Mouse (Mus musculus) stomach, embryonic 16.5 days (tissue): ENCODE results near the gene Hps5. TPM values are rescaled to one million over a fixed set of nuclear protein-coding genes. Genes with fewer than 3 reads are reported as not detected.

Source experiments
- ATAC-seq: fragments of 200-750 bp; cut with Nextera tagmentation; 2 replicates; pipeline ENCODE4 v1.8.0; 2017; ENCODE audit warnings: moderate number of reproducible peaks, moderate TSS enrichment; ENCODE audit not compliant: insufficient read depth, low FRiP score
- H3K27ac ChIP-seq: fragments of 300-500 bp; sonication (generic); 2 replicates; pipeline ENCODE4 v1.5.1; 2014; ENCODE audit warnings: low read length
- H3K27me3 ChIP-seq: fragments of 300-500 bp; sonication (generic); 2 replicates; pipeline ENCODE4 v1.6.1; 2014; ENCODE audit warnings: low read length, control low read depth, mixed read lengths; ENCODE audit not compliant: control insufficient read depth, insufficient read depth
- H3K36me3 ChIP-seq: fragments of 300-500 bp; sonication (generic); 2 replicates; pipeline ENCODE4 v1.6.1; 2014; ENCODE audit warnings: low read length; ENCODE audit not compliant: control insufficient read depth, insufficient read depth
- H3K4me1 ChIP-seq: fragments of 300-500 bp; sonication (generic); 2 replicates; pipeline ENCODE4 v1.6.1; 2014; ENCODE audit warnings: low read length, control low read depth, mixed read lengths; ENCODE audit not compliant: control insufficient read depth, insufficient read depth
- H3K4me2 ChIP-seq: fragments of 300-500 bp; sonication (generic); 2 replicates; pipeline ENCODE4 v1.6.1; 2014; ENCODE audit warnings: low read depth, low read length, mixed read lengths
- H3K4me3 ChIP-seq: fragments of 300-500 bp; sonication (generic); replicated peaks from 2 replicates; pipeline ENCODE4 v1.5.1; 2014; ENCODE audit warnings: mild to moderate bottlenecking, low read length
- H3K9ac ChIP-seq: fragments of 300-500 bp; sonication (generic); 2 replicates; pipeline ENCODE4 v1.6.1; 2014; ENCODE audit warnings: low read length
- H3K9me3 ChIP-seq: fragments of 300-500 bp; sonication (generic); replicated peaks from 2 replicates; pipeline ENCODE4 v1.6.1; 2016; ENCODE audit warnings: low read length, control low read depth; ENCODE audit not compliant: control insufficient read depth
- WGBS: fragments of 180-500 bp; shearing (Covaris S2); extraction: QIAGEN DNeasy Blood & Tissue Kit; methylation state at CpG from one replicate; pipeline ENCODE4 v1.1.7; 2014; 5-methylcytosine and 5-hydroxymethylcytosine counted together
- polyA plus RNA-seq: library from polyadenylated mRNA; unstranded; fragments of >200 nt; fragmentation: Nextera tagmentation; extraction: Ambion mirVana; gene quantifications from 2 replicates; pipeline ENCODE4 v1.2.1, GENCODE M21; 2015

The Hps5 gene
- polyA plus RNA-seq, 1 experiment from 2014 or later: 23.4 TPM

- Histone ChIP-seq H3K4me2 (no peak overlapping the region), H3K27ac (no peak overlapping the region), H3K4me3 (no peak overlapping the region), H3K9ac (no peak overlapping the region), H3K27me3 (no peaks in the 10 kb centered on the region), H3K36me3 (no peaks in the 10 kb centered on the region), H3K9me3 (no peaks in the 10 kb centered on the region), H3K4me1 (no peaks in the 10 kb centered on the region)
- ATAC-seq: no peak
- 85% methylated on average over 1 of the region's 1 CpGs for WGBS
Measured at GRCm38 (mm10) chr7:46727584-46727983, 68.3 kb downstream of the Hps5 start.

DNA sequence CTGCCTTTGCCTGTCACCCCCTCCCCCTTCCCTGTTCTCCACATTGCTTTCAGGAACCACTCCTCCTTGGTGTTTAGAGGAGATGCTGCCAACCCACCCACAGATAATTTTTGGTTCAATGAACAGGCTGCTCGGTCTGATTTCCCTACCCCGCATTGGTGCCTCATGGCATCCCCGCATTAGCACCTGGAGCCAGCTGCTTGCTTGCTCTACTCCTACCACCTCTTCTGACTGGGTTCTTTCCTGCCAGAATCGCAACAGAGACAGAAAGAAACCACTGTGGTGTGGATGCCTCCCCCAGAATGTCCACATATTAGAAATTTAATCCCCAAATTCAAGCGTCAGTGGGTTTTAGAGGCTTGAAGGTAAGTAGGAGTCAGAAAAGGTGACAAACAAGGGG is 71.5 kb downstream of the Hps5 start:
- no peaks in the 10 kb centered on the region for H3K36me3 ChIP-seq
- H3K9ac ChIP-seq: no peak overlapping the region
- no peaks in the 10 kb centered on the region for H3K9me3 ChIP-seq
- no peak overlapping the region for H3K4me3 ChIP-seq
- H3K27me3 ChIP-seq: no peaks in the 10 kb centered on the region
- H3K27ac ChIP-seq: no peak overlapping the region
- no peak overlapping the region for H3K4me2 ChIP-seq
- H3K4me1 ChIP-seq: no peaks in the 10 kb centered on the region
- ATAC-seq: no peak
- WGBS: 71% methylated on average over 5 of the region's 5 CpGs

DNA sequence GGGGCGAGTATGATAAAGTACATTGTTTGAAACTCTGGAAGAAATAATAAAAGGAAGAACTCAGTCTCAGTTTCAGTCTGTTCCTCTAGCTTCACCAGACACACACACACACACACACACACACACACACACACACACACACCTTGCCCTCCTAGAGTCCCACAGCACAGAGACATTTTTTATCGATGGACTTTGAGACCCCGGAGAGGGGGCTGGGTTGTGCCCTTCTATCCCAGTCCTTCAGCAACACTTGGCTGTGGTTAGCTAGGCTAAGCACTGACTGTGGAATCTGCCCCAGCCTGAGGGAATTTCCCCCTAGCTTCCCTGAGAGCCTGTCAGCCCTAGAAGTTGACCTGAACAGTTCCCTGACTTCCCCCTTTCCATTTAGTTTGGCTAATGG is 72.0 kb downstream of the Hps5 start:
- H3K27me3 ChIP-seq: no peaks in the 10 kb centered on the region
- ATAC-seq: no peak
- no peaks in the 10 kb centered on the region for H3K9me3 ChIP-seq
- H3K27ac ChIP-seq: no peak overlapping the region
- no peak overlapping the region for H3K4me2 ChIP-seq
- 62% methylated on average over 3 of the region's 3 CpGs for WGBS
- no peak overlapping the region for H3K4me3 ChIP-seq
- H3K9ac ChIP-seq: no peak overlapping the region
- no peaks in the 10 kb centered on the region for H3K4me1 ChIP-seq
- no peaks in the 10 kb centered on the region for H3K36me3 ChIP-seq

DNA sequence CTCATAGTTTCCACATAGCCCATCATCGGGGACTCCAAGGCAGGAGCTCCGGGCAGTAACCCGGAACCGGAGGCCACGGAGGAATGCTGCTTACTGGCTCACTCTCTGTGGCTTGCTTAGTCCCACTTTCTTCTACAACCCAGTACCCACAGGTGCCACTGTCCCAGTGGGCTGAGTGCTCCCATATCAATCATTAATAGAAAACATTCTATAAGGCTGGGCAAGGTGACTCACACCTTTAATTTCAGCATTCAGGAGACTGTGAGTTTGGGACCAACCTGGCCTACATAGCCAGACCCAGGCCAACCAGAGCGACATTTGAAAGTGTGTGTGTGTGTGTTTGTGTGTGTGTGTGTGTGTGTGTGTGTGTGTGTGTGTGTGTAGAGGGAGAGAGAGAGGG is 72.5 kb downstream of the Hps5 start:
- no peak for ATAC-seq
- Histone ChIP-seq H3K4me1 (no peaks in the 10 kb centered on the region), H3K4me2 (no peak overlapping the region), H3K4me3 (no peak overlapping the region), H3K27ac (no peak overlapping the region), H3K36me3 (no peaks in the 10 kb centered on the region), H3K9me3 (no peaks in the 10 kb centered on the region), H3K9ac (no peak overlapping the region), H3K27me3 (no peaks in the 10 kb centered on the region)
- WGBS: 87% methylated on average over 6 of the region's 6 CpGs

- Histone ChIP-seq H3K9me3 (no peaks in the 10 kb centered on the region), H3K27ac (no peak overlapping the region)
- WGBS: 71% methylated on average over 9 of the region's 9 CpGs
Measured at GRCm38 (mm10) chr7:46720460-46720859, 75.4 kb downstream of the Hps5 start.

GRCm38 (mm10) chr7:46719526-46719925 is 76.3 kb downstream of the Hps5 start:
- H3K4me1 ChIP-seq: no peaks in the 10 kb centered on the region
- peak; percentile 47; the same call in 1 of the 2 replicates for ATAC-seq
- no peaks in the 10 kb centered on the region for H3K27me3 ChIP-seq
- H3K4me3 ChIP-seq: no peak overlapping the region
- H3K9ac ChIP-seq: no peak overlapping the region
- H3K9me3 ChIP-seq: no peaks in the 10 kb centered on the region
- no peak overlapping the region for H3K27ac ChIP-seq
- H3K36me3 ChIP-seq: no peaks in the 10 kb centered on the region
- WGBS: 51% methylated on average over 7 of the region's 7 CpGs
- H3K4me2 ChIP-seq: no peak overlapping the region

More at GRCm38 (mm10) chr7:46720460-46720859, 75.4 kb downstream of the Hps5 start:
- ATAC-seq: no peak
- H3K4me3 ChIP-seq: no peak overlapping the region
- no peaks in the 10 kb centered on the region for H3K4me1 ChIP-seq
- H3K36me3 ChIP-seq: no peaks in the 10 kb centered on the region
- H3K27me3 ChIP-seq: no peaks in the 10 kb centered on the region
- H3K9ac ChIP-seq: no peak overlapping the region
- H3K4me2 ChIP-seq: no peak overlapping the region

GRCm38 (mm10) chr7:46718591-46719270 is 77.1 kb downstream of the Hps5 start:
- Histone ChIP-seq H3K9me3 (no peaks in the 10 kb centered on the region), H3K4me1 (no peaks in the 10 kb centered on the region), H3K27ac (no peak overlapping the region), H3K9ac (no peak overlapping the region), H3K4me2 (no peak overlapping the region), H3K36me3 (no peaks in the 10 kb centered on the region), H3K27me3 (no peaks in the 10 kb centered on the region), H3K4me3 (no peak overlapping the region)
- 80% methylated on average over 7 of the region's 7 CpGs for WGBS
- 0 out of 2 replicates have a peak, but pooled peaks have one; percentile 17 for ATAC-seq

DNA sequence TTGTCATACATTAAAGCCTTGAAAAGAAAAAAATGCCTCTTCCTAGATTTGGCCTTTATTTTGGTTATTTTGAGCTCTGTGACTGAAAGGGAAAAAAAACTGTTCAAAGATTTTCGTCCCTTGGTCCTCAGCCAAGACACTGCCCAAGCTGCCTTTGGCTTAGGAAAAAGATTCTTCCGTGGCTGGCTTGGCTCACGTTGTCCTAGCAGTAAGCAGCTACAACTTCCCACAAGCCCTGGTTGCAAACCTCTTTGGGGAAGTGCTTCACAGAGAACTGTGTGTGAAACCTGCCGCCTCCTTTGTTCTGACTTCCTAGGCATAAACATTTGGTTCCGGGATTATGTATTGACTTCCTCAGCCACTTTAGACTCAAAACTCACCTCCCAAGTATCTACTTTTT is 79.0 kb downstream of the Hps5 start:
- no peak overlapping the region for H3K4me3 ChIP-seq
- no peaks in the 10 kb centered on the region for H3K27me3 ChIP-seq
- WGBS: 36% methylated on average over 5 of the region's 5 CpGs
- H3K4me1 ChIP-seq: no peaks in the 10 kb centered on the region
- H3K36me3 ChIP-seq: no peaks in the 10 kb centered on the region
- H3K27ac ChIP-seq: no peak overlapping the region
- no peak overlapping the region for H3K9ac ChIP-seq
- no peaks in the 10 kb centered on the region for H3K9me3 ChIP-seq
- ATAC-seq: no peak
- no peak overlapping the region for H3K4me2 ChIP-seq

DNA sequence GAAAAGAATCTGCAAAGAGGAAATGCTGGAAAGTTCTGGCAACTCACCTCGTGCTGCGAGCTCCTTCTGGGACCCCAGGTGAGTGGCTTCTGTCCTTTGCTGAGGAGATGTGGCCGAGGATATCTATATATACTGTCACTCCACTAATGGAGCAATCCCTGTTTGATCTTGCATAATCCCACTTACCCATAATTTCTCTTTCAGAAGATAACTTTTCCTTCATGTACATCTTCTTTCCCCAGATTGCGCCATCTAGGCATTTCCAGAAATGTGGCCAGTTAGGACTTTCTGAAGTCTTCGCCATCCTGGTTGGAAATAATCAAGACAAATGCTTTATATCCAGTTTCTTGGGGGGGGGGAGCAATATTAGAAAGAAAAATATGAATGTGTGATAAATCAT is 80.3 kb downstream of the Hps5 start, which contains the start of gene Saa3:
Saa3 (minus strand) TSS at position 101 of the 400 bp plus-strand sequence.
- WGBS: 83% methylated on average over 5 of the region's 5 CpGs
- no peak for ATAC-seq
- no peak within 1 kb of the TSS for H3K9ac ChIP-seq

More for the DNA sequence above, 80.3 kb downstream of the Hps5 start, which contains the start of gene Saa3:
- H3K4me3 ChIP-seq: no peak within 1 kb of the TSS
- H3K36me3 ChIP-seq: no peaks in the 10 kb centered on the region
- H3K4me1 ChIP-seq: no peaks in the 10 kb centered on the region
- no peak within 1 kb of the TSS for H3K4me2 ChIP-seq
- H3K27me3 ChIP-seq: no peaks in the 10 kb centered on the region
- H3K9me3 ChIP-seq: no peaks in the 10 kb centered on the region
- no peak within 1 kb of the TSS for H3K27ac ChIP-seq
